Mouse (Mus musculus) hematopoietic stem cell, adult 5-6 weeks (primary cell): ENCODE results near the gene Adam29. TPM values are rescaled to one million over a fixed set of nuclear protein-coding genes. Genes with fewer than 3 reads are reported as not detected.

ENCODE experiments used
- ATAC-seq, 2 experiments: fragments of 125-278 bp in 1 of 2; replicated peaks in 1 of 2; 2 replicates each; pipeline ENCODE4 v1.8.0; 2016 to 2017; ENCODE audit warnings: inconsistent platforms in 2 of 2, mild to moderate bottlenecking in 2 of 2, moderate number of reproducible peaks in 2 of 2, low read depth in 1 of 2, moderate TSS enrichment in 1 of 2; ENCODE audit not compliant: low FRiP score in 2 of 2, poor library complexity in 2 of 2, severe bottlenecking in 2 of 2, insufficient read depth in 1 of 2, low TSS enrichment in 1 of 2
- total RNA-seq: library from RNA; stranded (forward); fragments of 172-1452, 232-1000 nt; gene quantifications from 2 replicates; pipeline ENCODE4 v1.2.3, GENCODE M21; 2017

The Adam29 gene
- total RNA-seq, result not detected in 2 replicates

GRCm38 (mm10) chr8:55906848-55907247 lies at the start of gene Adam29:
TSS of gene Adam29 (minus strand) at chr8:55906948.
- ATAC-seq, result no peak

- no peak for ATAC-seq
These were observed 33.8 kb upstream of the Adam29 start for GRCm38 (mm10) chr8:55940526-55940880.

GRCm38 (mm10) chr8:55939870-55940525 lies 33.2 kb upstream of the Adam29 start, which contains the start of gene Glra3:
TSS of gene Glra3 (plus strand) at chr8:55940460.
- ATAC-seq, result no peak

Other genes with a start within 250 kb of the Adam29 start
- gene Glra3, start 33.5 kb upstream of the Adam29 start, total RNA-seq, result not detected in 2 replicates